9 mouse cellular contexts compared by ENCODE assay signal in the genomic region with DNA sequence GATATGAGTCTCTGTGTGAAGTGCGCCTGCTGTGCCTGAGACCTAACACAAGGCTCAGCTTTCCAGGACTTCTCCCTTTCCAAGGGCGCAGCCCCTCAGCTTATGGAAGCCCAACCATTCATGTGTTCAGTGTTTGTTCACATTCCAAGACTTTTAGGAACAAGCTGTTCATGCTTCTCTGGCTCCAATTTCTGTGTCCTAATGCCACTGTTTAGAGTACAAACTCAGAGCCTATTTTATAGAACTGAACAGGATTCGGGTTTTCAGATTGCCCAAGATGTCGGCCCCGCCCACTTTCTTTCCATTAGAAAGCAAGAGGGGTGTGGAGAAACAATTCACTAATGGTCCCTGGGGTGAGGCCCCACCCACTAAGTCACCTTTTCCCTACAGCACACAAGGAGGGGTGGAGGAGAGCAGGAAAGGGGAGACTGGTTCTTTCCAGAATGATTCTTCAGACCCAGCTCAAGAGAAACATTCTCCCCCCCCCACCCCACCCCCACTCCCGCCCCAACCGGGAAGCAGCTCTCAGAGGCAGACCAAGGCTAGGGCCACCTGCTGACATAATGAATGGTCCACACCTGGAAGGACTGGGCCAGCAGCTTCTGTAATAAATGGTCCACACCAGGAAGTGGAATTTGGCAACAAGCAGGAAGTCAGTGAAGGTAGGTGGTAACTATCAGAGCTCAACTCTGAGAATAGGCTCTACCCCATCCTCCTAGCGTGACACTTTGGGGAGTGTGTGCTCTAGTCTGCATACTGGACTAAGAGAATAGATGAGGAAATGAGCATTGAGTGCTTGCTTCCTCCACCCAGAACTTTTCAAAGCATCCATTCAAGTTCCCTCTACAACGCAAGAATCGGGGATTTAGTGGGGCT.
DNase-seq lines count a peak whose midpoint lies in the region; ATAC-seq and TF ChIP-seq lines count a peak whose summit lies in the region.
"Had no signal": no experiment of that assay in that cellular context is flagged by ENCODE, and none has a peak within 500 bp of the region (broad histone marks: within the 10 kb centered on the region; RNA-seq: fewer than 3 reads in every experiment).

No protein-coding gene starts in this region.

- peak; percentile 40; the same call in 1 of the 2 replicates for ATAC-seq in intestine, embryonic 14.5 days (replicated peaks; ENCODE audit: low FRiP score, low TSS enrichment, low read depth)
- no peak for ATAC-seq in frontal cortex, adult (ENCODE audit: low TSS enrichment)
- ATAC-seq in midbrain, embryonic 14.5 days (ENCODE audit: low FRiP score, low TSS enrichment) = no peak

- intact Hi-C loops in heart, postnatal 25 days (cut with DNase I) = no loop called here

- no peak overlapping the region for H3K27ac ChIP-seq in intestine, embryonic 14.5 days (ENCODE audit: low read depth)
- H3K27ac ChIP-seq in midbrain, embryonic 14.5 days (replicated peaks; ENCODE audit: low read depth, low read length) = no peak overlapping the region
- H3K27ac ChIP-seq: midbrain, embryonic 12.5 days had no signal

- H3K27me3 ChIP-seq in E14TG2a.4 (ENCODE audit: insufficient read depth, low read length) = no peaks in the 10 kb centered on the region
- H3K27me3 ChIP-seq in intestine, embryonic 14.5 days (replicated peaks; ENCODE audit: control insufficient read depth, insufficient read depth, low read length) = no peaks in the 10 kb centered on the region
- H3K27me3 ChIP-seq in midbrain, embryonic 14.5 days (ENCODE audit: control insufficient read depth, insufficient read depth, low read length) = no peaks in the 10 kb centered on the region
- H3K27me3 ChIP-seq: midbrain, embryonic 12.5 days had no signal

- no peaks in the 10 kb centered on the region for H3K36me3 ChIP-seq in E14TG2a.4 (ENCODE audit: insufficient read depth, low read length)
- no peaks in the 10 kb centered on the region for H3K36me3 ChIP-seq in intestine, embryonic 14.5 days (ENCODE audit: control insufficient read depth, insufficient read depth, low read length)
- H3K36me3 ChIP-seq in midbrain, embryonic 14.5 days (ENCODE audit: control insufficient read depth, insufficient read depth, low read length) = no peaks in the 10 kb centered on the region
- H3K36me3 ChIP-seq: midbrain, embryonic 12.5 days had no signal

- H3K9ac ChIP-seq in intestine, embryonic 14.5 days (ENCODE audit: low read length) = no peak overlapping the region
- H3K9ac ChIP-seq in midbrain, embryonic 14.5 days (replicated peaks; ENCODE audit: low read length) = no peak overlapping the region
- H3K9ac ChIP-seq: midbrain, embryonic 12.5 days had no signal

- H3K4me1 ChIP-seq in E14TG2a.4 (replicated peaks; ENCODE audit: low read depth, low read length) = peaks cover 84% of the 10 kb centered on the region
- H3K4me1 ChIP-seq in intestine, embryonic 14.5 days (replicated peaks; ENCODE audit: control insufficient read depth, insufficient read depth, low read length) = no peaks in the 10 kb centered on the region
- H3K4me1 ChIP-seq in midbrain, embryonic 14.5 days (ENCODE audit: control insufficient read depth, insufficient read depth, low read length) = no peaks in the 10 kb centered on the region

- 52% methylated on average over 10 of the region's 10 CpGs for WGBS in intestine, embryonic 14.5 days
- 62% methylated on average over 10 of the region's 10 CpGs for WGBS in midbrain, embryonic 14.5 days

- DNase-seq in heart, adult 18-20 months = peak; percentile 27 to 36
- no peak for DNase-seq in heart, postnatal 25 days (ENCODE audit: low spot score)
- DNase-seq in intestine, embryonic 14.5 days (ENCODE audit: low spot score) = no peak
- DNase-seq in lung, postnatal 10 days = peak; percentile 52
- DNase-seq in retina, postnatal 1 day = no peak
- DNase-seq in midbrain, embryonic 14.5 days = no peak

- no peak for TF ChIP-seq CTCF in E14TG2a.4 (conservative IDR thresholded peaks at IDR 0.05; ENCODE audit: low read length)

- H3K4me3 ChIP-seq in E14TG2a.4 (replicated peaks; ENCODE audit: low read length) = peak overlapping the region; percentile 54
- H3K4me3 ChIP-seq in intestine, embryonic 14.5 days (ENCODE audit: low read depth, low read length) = no peak overlapping the region
- no peak overlapping the region for H3K4me3 ChIP-seq in midbrain, embryonic 14.5 days (replicated peaks; ENCODE audit: low read depth, low read length)
- H3K4me3 ChIP-seq: midbrain, embryonic 12.5 days had no signal

- H3K4me2 ChIP-seq in intestine, embryonic 14.5 days (ENCODE audit: low read length) = no peak overlapping the region
- no peak overlapping the region for H3K4me2 ChIP-seq in midbrain, embryonic 14.5 days (ENCODE audit: low read length)
- H3K4me2 ChIP-seq: midbrain, embryonic 12.5 days had no signal

- no peaks in the 10 kb centered on the region for H3K9me3 ChIP-seq in E14TG2a.4 (ENCODE audit: low read length)
- no peaks in the 10 kb centered on the region for H3K9me3 ChIP-seq in intestine, embryonic 14.5 days (ENCODE audit: control insufficient read depth, low read length)
- H3K9me3 ChIP-seq in midbrain, embryonic 14.5 days (ENCODE audit: control insufficient read depth, low read length) = no peaks in the 10 kb centered on the region
- H3K9me3 ChIP-seq: midbrain, embryonic 12.5 days had no signal

Comparison
In these comparisons a context has a peak if more than half of its experiments do, and no peak if none do; other contexts are left out.
1. DNase-seq: peak in heart, adult 18-20 months (2 of 2) and lung, postnatal 10 days (single experiment); none in heart, postnatal 25 days (single experiment), intestine, embryonic 14.5 days (single experiment), retina, postnatal 1 day (single experiment) and midbrain, embryonic 14.5 days (single experiment).